Mouse (Mus musculus) kidney, adult 2 months (tissue): ENCODE results near the gene Slc25a34. TPM values are rescaled to one million over a fixed set of nuclear protein-coding genes. Genes with fewer than 3 reads are reported as not detected.
A peak's percentile ranks its signal among the peaks of the same experiment; 100 is the strongest.

ENCODE experiments used
- DNase-seq: peaks from one replicate; pipeline ENCODE4 v3.0.0; 2021
- H3K27ac ChIP-seq: fragments of 200-500 bp; 2 replicates; pipeline ENCODE4 v1.5.1; 2012; ENCODE audit warnings: low read depth, low read length, control low read depth, inconsistent platforms; ENCODE audit not compliant: insufficient read depth
- H3K27me3 ChIP-seq: fragments of 200-500 bp; replicated peaks from 2 replicates; pipeline ENCODE4 v1.6.1; 2012; ENCODE audit warnings: mild to moderate bottlenecking, moderate library complexity, low read length, inconsistent platforms; ENCODE audit not compliant: control insufficient read depth, insufficient read depth
- H3K36me3 ChIP-seq: fragments of 200-500 bp; 2 replicates; pipeline ENCODE4 v1.6.1; 2012; ENCODE audit warnings: mild to moderate bottlenecking, moderate library complexity, low read length, inconsistent platforms; ENCODE audit not compliant: control insufficient read depth, insufficient read depth
- H3K4me1 ChIP-seq: fragments of 200-500 bp; 2 replicates; pipeline ENCODE4 v1.6.1; 2011; ENCODE audit warnings: low read length; ENCODE audit not compliant: control insufficient read depth, insufficient read depth
- H3K4me3 ChIP-seq: fragments of 200-500 bp; 2 replicates; pipeline ENCODE4 v1.5.1; 2011; ENCODE audit warnings: mild to moderate bottlenecking, low read depth, low read length, control low read depth; ENCODE audit not compliant: insufficient read depth
- CTCF ChIP-seq: fragments of 200-500 bp; conservative IDR thresholded peaks from 2 replicates; pipeline ENCODE4 v1.5.1; 2011; ENCODE audit warnings: low read depth, mild to moderate bottlenecking, control low read depth, low read length, moderate library complexity, mixed read lengths; ENCODE audit not compliant: insufficient read depth, insufficient read length
- POLR2A ChIP-seq: fragments of 200-500 bp; IDR thresholded peaks from one replicate; pipeline ENCODE4 v1.6.1; 2011; ENCODE audit warnings: low read depth, low read length, control low read depth
- WGBS: fragments of 180-500 bp; shearing (Covaris S2); methylation state at CpG from one replicate; pipeline ENCODE4 v1.1.7; 2018; 5-methylcytosine and 5-hydroxymethylcytosine counted together
- polyA plus RNA-seq: library from polyadenylated mRNA; depleted of rRNA; stranded (reverse); fragments of >200 nt; gene quantifications from 2 replicates; pipeline ENCODE4 v1.2.3, GENCODE M21; 2012

Slc25a34 gene
- polyA plus RNA-seq, 1 experiment, result 30.1 TPM

DNA sequence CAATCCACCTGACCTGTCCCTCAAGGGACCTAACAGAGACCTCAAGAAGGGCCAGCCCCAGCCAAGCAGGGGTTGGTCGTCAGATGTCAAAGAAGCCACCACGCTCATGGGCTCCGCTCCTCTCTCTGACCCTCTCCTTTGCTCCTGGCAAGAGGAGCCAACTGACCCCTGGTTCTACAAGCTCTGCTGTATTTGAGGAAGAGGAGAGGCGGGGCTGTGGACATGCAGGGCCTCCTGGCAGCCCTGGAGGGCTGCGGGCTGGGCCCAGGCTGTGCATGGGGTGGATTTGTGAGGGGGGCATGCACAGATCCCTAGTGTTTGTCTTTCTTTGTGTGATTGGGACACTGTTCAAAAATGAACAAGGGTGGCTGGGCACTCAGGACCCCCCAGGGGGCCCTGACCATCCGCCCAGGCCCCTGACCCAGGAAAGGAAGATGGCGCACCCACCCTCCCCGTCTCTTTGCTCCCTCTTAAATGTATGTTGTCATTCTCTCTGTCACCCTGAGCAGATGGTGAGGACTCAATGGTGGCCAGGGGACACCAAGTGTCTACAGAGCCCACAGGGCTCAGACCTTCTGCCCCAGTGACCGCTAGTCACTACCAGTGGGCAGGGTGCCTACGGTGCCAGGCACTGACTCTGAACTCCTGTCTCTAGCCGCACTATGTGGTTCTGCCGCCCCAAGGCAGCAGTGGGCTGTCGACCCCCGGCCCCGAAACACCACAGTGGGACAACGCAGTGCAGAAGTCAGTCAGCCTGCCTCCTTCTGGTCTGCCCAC lies 2.3 kb upstream of the Slc25a34 start:
- Histone ChIP-seq H3K4me3 (no peak overlapping the region), H3K27me3 (no peaks in the 10 kb centered on the region), H3K36me3 (peaks cover 2% of the 10 kb centered on the region), H3K27ac (no peak overlapping the region), H3K4me1 (peaks cover 10% of the 10 kb centered on the region)
- 92% methylated on average over 16 of the region's 16 CpGs for WGBS
- no peak for TF ChIP-seq POLR2A
- TF ChIP-seq CTCF, result no peak
- DNase-seq, result no peak

- no peak for TF ChIP-seq POLR2A
- TF ChIP-seq CTCF, result peak; percentile 78
- no peak overlapping the region for H3K27ac ChIP-seq
- peaks cover 2% of the 10 kb centered on the region; the same call in 1 of the 2 replicates for H3K36me3 ChIP-seq
- DNase-seq, result peak; percentile 71
- H3K27me3 ChIP-seq, result no peaks in the 10 kb centered on the region
- H3K4me3 ChIP-seq, result no peak overlapping the region
- H3K4me1 ChIP-seq, result peaks cover 10% of the 10 kb centered on the region
- WGBS, result 76% methylated on average over 19 of the region's 19 CpGs
These were observed 1.6 kb upstream of the Slc25a34 start for GRCm38 (mm10) chr4:141624983-141625773.

- Histone ChIP-seq H3K4me3 (no peak overlapping the region), H3K36me3 (no peaks in the 10 kb centered on the region; the same call in 1 of the 2 replicates), H3K27ac (peak overlapping the region; percentile 66), H3K4me1 (peaks cover 10% of the 10 kb centered on the region), H3K27me3 (no peaks in the 10 kb centered on the region)
- WGBS, result 83% methylated on average over 8 of the region's 8 CpGs
- no peak for DNase-seq
- no peak for TF ChIP-seq CTCF
These were observed 513 bp upstream of the Slc25a34 start for GRCm38 (mm10) chr4:141624134-141624533.

DNA sequence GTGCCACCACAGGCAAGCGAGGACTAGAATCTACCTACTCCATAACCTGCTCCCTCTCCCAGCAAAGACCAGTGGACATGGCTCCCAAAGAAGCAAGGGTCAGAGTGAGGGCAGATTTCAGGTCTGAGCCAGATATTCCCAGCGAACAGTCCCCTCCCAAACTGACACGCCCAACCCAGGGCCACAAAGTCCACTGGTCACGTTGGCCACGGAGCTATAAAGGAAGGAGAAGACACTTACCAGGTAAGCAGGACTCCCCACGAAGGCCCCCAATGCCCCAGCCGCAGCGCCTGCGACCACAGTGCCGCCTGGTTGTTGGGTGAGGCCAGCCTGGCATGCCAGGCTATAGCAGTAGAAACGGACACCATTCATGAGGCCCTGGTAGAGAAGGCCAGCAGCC lies 584 bp downstream of the Slc25a34 start:
- TF ChIP-seq CTCF, result no peak
- no peak for TF ChIP-seq POLR2A
- Histone ChIP-seq H3K4me3 (peak overlapping the region; percentile 59), H3K4me1 (peaks cover 13% of the 10 kb centered on the region), H3K27me3 (no peaks in the 10 kb centered on the region), H3K36me3 (no peaks in the 10 kb centered on the region; the same call in 1 of the 2 replicates), H3K27ac (peak overlapping the region; percentile 82)
- WGBS, result 59% methylated on average over 11 of the region's 11 CpGs
- DNase-seq, result peak; percentile 90

DNA sequence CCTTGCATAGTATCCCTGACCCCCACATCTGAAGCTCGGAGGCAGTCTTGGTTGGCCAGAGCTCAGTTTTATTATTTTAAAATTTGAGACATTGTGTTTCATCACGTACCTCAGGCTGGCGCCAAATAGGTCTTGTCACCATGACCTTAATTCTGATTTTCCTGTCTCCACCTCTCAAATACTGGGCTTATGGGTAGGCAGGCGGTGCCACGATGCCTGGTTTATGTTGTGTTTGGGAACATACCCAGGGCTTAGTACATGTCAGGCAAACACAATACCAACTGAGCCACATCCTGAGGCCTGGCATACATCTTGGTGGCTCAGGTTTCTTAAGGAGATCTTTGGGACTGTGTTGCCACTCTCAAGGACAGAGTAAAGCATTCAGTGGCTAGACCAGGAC lies 1.0 kb downstream of the Slc25a34 start:
- Histone ChIP-seq H3K4me3 (peak overlapping the region; percentile 59), H3K4me1 (peaks cover 13% of the 10 kb centered on the region), H3K27ac (peak overlapping the region; percentile 82), H3K36me3 (no peaks in the 10 kb centered on the region; the same call in 1 of the 2 replicates), H3K27me3 (no peaks in the 10 kb centered on the region)
- TF ChIP-seq CTCF (no peak), POLR2A (no peak)
- no peak for DNase-seq
- WGBS, result 62% methylated on average over 5 of the region's 5 CpGs

- no peaks in the 10 kb centered on the region for H3K27me3 ChIP-seq
- DNase-seq, result no peak
- TF ChIP-seq POLR2A (no peak), CTCF (no peak)
- 61% methylated on average over 8 of the region's 8 CpGs for WGBS
- H3K27ac ChIP-seq, result no peak overlapping the region
- H3K4me3 ChIP-seq, result no peak overlapping the region
- peaks cover 13% of the 10 kb centered on the region for H3K4me1 ChIP-seq
- H3K36me3 ChIP-seq, result no peaks in the 10 kb centered on the region; the same call in 1 of the 2 replicates
These were observed 1.5 kb downstream of the Slc25a34 start for GRCm38 (mm10) chr4:141622091-141622490.

GRCm38 (mm10) chr4:141621297-141621696 lies 2.3 kb downstream of the Slc25a34 start:
- H3K36me3 ChIP-seq, result no peaks in the 10 kb centered on the region; the same call in 1 of the 2 replicates
- 82% methylated on average over 8 of the region's 8 CpGs for WGBS
- no peaks in the 10 kb centered on the region for H3K27me3 ChIP-seq
- H3K4me3 ChIP-seq, result no peak overlapping the region
- no peak for DNase-seq
- no peak overlapping the region for H3K27ac ChIP-seq
- H3K4me1 ChIP-seq, result peaks cover 13% of the 10 kb centered on the region
- TF ChIP-seq CTCF, result no peak
- TF ChIP-seq POLR2A, result no peak
